In the genomic region with DNA sequence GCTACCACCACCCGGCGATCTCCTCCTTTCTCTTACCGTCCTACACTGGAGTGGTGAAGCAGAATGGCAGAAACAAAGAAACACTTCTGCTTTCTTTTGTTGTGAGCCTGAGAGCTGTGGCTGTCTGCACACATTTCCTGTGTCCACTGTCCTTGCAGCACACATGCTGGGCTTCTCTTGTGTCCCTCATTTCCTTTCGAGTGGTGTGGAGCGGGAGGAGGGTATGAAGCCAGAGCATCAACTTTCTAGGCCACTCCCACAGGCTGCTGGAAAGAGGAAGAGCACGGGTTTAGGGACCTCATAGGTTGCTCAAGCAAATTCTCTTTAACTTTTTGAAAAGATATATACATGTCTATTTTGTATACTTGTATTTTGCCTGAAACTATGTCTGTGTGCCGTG, we compare ENCODE assay signal across 12 mouse cellular contexts. TPM values are rescaled to one million over a fixed set of nuclear protein-coding genes. Genes with fewer than 3 reads are reported as not detected.
DNase-seq lines count a peak whose midpoint lies in the region; ATAC-seq and TF ChIP-seq lines count a peak whose summit lies in the region.
"Had no signal": no experiment of that assay in that cellular context is flagged by ENCODE, and none has a peak within 500 bp of the region (broad histone marks: within the 10 kb centered on the region; RNA-seq: fewer than 3 reads in every experiment).

No protein-coding gene starts in this region.

- no peak for TF ChIP-seq RAD21 in MEL (IDR thresholded peaks at IDR 0.05; ENCODE audit: low read depth, low read length)

- no peaks in the 10 kb centered on the region for H3K27me3 ChIP-seq in MEL (ENCODE audit: control insufficient read depth in 1 of 2, insufficient read depth in 2 of 2, low read length in 2 of 2)
- H3K27me3 ChIP-seq in hindbrain, embryonic 14.5 days (ENCODE audit: control insufficient read depth, insufficient read depth, low read length): no peaks in the 10 kb centered on the region
- H3K27me3 ChIP-seq: heart, embryonic 13.5 days; megakaryocyte, embryonic 14.5 days had no signal

- no peak for TF ChIP-seq CTCF in MEL (IDR thresholded peaks at IDR 0.05 in 2 of 3, conservative IDR thresholded peaks at IDR 0.05 in 1 of 3; ENCODE audit: control insufficient read depth in 1 of 3, insufficient read depth in 1 of 3, low read depth in 2 of 3, low read length in 3 of 3, poor library complexity in 1 of 3, severe bottlenecking in 1 of 3)

- DNase-seq in heart, adult 18-20 months: peak; percentile 12 to 51
- DNase-seq in heart, postnatal 36 days: no peak
- peak; percentile 14 for DNase-seq in MEL (ENCODE audit: low read depth, low spot score)
- peak; percentile 27 for DNase-seq in liver
- no peak for DNase-seq in kidney, postnatal 4 days
- DNase-seq in hindbrain, embryonic 14.5 days (ENCODE audit: low spot score): no peak
- DNase-seq: thymus, adult 2 months had no signal

- H3K79me2 ChIP-seq in MEL (ENCODE audit: control insufficient read depth, insufficient read depth, low read length, poor library complexity): no peaks in the 10 kb centered on the region

- ATAC-seq in megakaryocyte, adult 5-6 weeks (ENCODE audit: poor library complexity, severe bottlenecking): peak; percentile 96
- no peak for ATAC-seq in hindbrain, embryonic 14.5 days (ENCODE audit: low FRiP score)
- ATAC-seq in activated CD4-positive, CD25-positive, alpha-beta regulatory T cell, adult 4 months: no peak

- peaks cover 0 to 2% of the 10 kb centered on the region in 2 experiments; a peak in 1 of 4 replicates for H3K4me1 ChIP-seq in MEL (ENCODE audit: control insufficient read depth in 1 of 2, insufficient read depth in 2 of 2, low read length in 2 of 2)
- H3K4me1 ChIP-seq in hindbrain, embryonic 14.5 days (replicated peaks; ENCODE audit: control insufficient read depth, insufficient read depth, low read length): no peaks in the 10 kb centered on the region
- H3K4me1 ChIP-seq: heart, embryonic 13.5 days had no signal

- intact Hi-C loops in heart, postnatal 36 days (cut with DNase I): no loop called here

- H3K4me2 ChIP-seq in hindbrain, embryonic 14.5 days (replicated peaks): no peak overlapping the region
- H3K4me2 ChIP-seq: heart, embryonic 13.5 days had no signal

- H3K4me3 ChIP-seq in MEL (ENCODE audit: control insufficient read depth in 1 of 2, insufficient read depth in 1 of 2, low read depth in 2 of 2, low read length in 2 of 2): no peak overlapping the region
- no peak overlapping the region for H3K4me3 ChIP-seq in hindbrain, embryonic 14.5 days (replicated peaks; ENCODE audit: low read length)
- H3K4me3 ChIP-seq: heart, embryonic 13.5 days had no signal

- H3K27ac ChIP-seq in MEL (ENCODE audit: control insufficient read depth, low read depth, low read length): no peak overlapping the region
- no peak overlapping the region for H3K27ac ChIP-seq in hindbrain, embryonic 14.5 days
- H3K27ac ChIP-seq: heart, embryonic 13.5 days had no signal

- H3K9ac ChIP-seq in MEL (ENCODE audit: control insufficient read depth, low read depth, low read length, poor library complexity, severe bottlenecking): no peak overlapping the region
- no peak overlapping the region for H3K9ac ChIP-seq in hindbrain, embryonic 14.5 days
- H3K9ac ChIP-seq: heart, embryonic 13.5 days had no signal

- peaks cover 0 to 16% of the 10 kb centered on the region in 2 experiments; a peak in 2 of 4 replicates for H3K36me3 ChIP-seq in MEL (ENCODE audit: control insufficient read depth in 1 of 2, insufficient read depth in 2 of 2, low read length in 2 of 2)
- peaks cover 87% of the 10 kb centered on the region for H3K36me3 ChIP-seq in hindbrain, embryonic 14.5 days (replicated peaks; ENCODE audit: control insufficient read depth, insufficient read depth)

- TF ChIP-seq POLR2A in MEL (IDR thresholded peaks at IDR 0.05; ENCODE audit: control insufficient read depth in 1 of 2, insufficient read depth in 1 of 2, low read depth in 1 of 2, low read length in 2 of 2, poor library complexity in 1 of 2): no peak

- WGBS in hindbrain, embryonic 14.5 days: 78% methylated on average over 7 of the region's 7 CpGs

- TF ChIP-seq EP300 in MEL (IDR thresholded peaks at IDR 0.05; ENCODE audit: low read depth in 1 of 2, low read length in 2 of 2): no peak

- H3K9me3 ChIP-seq in MEL (replicated peaks; ENCODE audit: insufficient read depth, low read length): no peaks in the 10 kb centered on the region
- no peaks in the 10 kb centered on the region for H3K9me3 ChIP-seq in hindbrain, embryonic 14.5 days (ENCODE audit: control insufficient read depth, low read length)
- H3K9me3 ChIP-seq: heart, embryonic 13.5 days had no signal

TF ChIP-seq in MEL, 35 proteins besides CTCF, POLR2A, EP300 and RAD21:
- TF ChIP-seq MYC (IDR thresholded peaks at IDR 0.05; ENCODE audit: low read depth, low read length): no peak
- TF ChIP-seq MEF2A (IDR thresholded peaks at IDR 0.05; ENCODE audit: extremely low read depth, insufficient replicate concordance, low read depth, low read length, poor library complexity, severe bottlenecking): no peak
- TF ChIP-seq RCOR1 (IDR thresholded peaks at IDR 0.05; ENCODE audit: low read depth, low read length): no peak
- TF ChIP-seq NRF1 (IDR thresholded peaks at IDR 0.05; ENCODE audit: insufficient read depth, low read depth, low read length, poor library complexity, severe bottlenecking): no peak

RNA-seq across cellular contexts. Expression of gene Cluap1, which starts 20.6 kb away (rescaled TPM):
- 10 to 100 TPM; 10.9 to 11.6 TPM for total RNA-seq in heart, adult 18-20 months (2021)
- total RNA-seq in heart, postnatal 36 days (2021): 10 to 100 TPM; 10.5 to 11.6 TPM
- 26.3 and 28.9 TPM in 2 replicates for total RNA-seq in MEL (2012; rRNA removed)
- polyA plus RNA-seq in MEL (2012; ENCODE audit: insufficient read depth in 1 of 2, insufficient read length in 2 of 2, low read depth in 1 of 2, low replicate concordance in 2 of 2, missing spikeins in 1 of 2): 10 to 100 TPM in 1 of 2 experiments, not detected in 1; 30.7 TPM
- total RNA-seq in megakaryocyte, adult 5-6 weeks (2015): 12.4 and 17.8 TPM in 2 replicates
- total RNA-seq in megakaryocyte, adult 5-6 weeks (2017): 15.9 and 18.2 TPM in 2 replicates
- polyA plus RNA-seq in hindbrain, embryonic 14.5 days (2014; fragmentation: Nextera tagmentation; extraction: Ambion mirVana): 37.4 and 40.8 TPM in 2 replicates
- polyA plus RNA-seq in activated CD4-positive, CD25-positive, alpha-beta regulatory T cell, adult 4 months (2017; shearing (Covaris generic)): 10 to 100 TPM; 35.1 to 43.5 TPM

RNA-seq across cellular contexts. Expression of gene 1700037C18Rik, which starts 20.7 kb away (rescaled TPM):
- total RNA-seq in heart, adult 18-20 months (2021): 1 to 10 TPM; 2.1 to 3.0 TPM
- 1 to 10 TPM; 2.7 to 6.9 TPM for total RNA-seq in heart, postnatal 36 days (2021)
- total RNA-seq in MEL (2012; rRNA removed): 3.5 and 4.2 TPM in 2 replicates
- 1 to 10 TPM in 1 of 2 experiments, not detected in 1; 7.2 TPM for polyA plus RNA-seq in MEL (2012; ENCODE audit: insufficient read depth in 1 of 2, insufficient read length in 2 of 2, low read depth in 1 of 2, low replicate concordance in 2 of 2, missing spikeins in 1 of 2)
- total RNA-seq in megakaryocyte, adult 5-6 weeks (2015): 1.2 and 5.9 TPM in 2 replicates
- 0.85 and 3.2 TPM in 2 replicates for total RNA-seq in megakaryocyte, adult 5-6 weeks (2017)
- 11.2 and 11.4 TPM in 2 replicates for polyA plus RNA-seq in hindbrain, embryonic 14.5 days (2014; fragmentation: Nextera tagmentation; extraction: Ambion mirVana)
- polyA plus RNA-seq in activated CD4-positive, CD25-positive, alpha-beta regulatory T cell, adult 4 months (2017; shearing (Covaris generic)): 1 to 10 TPM; 6.1 to 9.6 TPM

RNA-seq across cellular contexts. Expression of gene Gm20695, which starts 44.7 kb away (rescaled TPM):
- not detected for total RNA-seq in heart, adult 18-20 months (2021)
- under 1 TPM in 1 of 2 experiments, not detected in 1; 0.60 TPM for total RNA-seq in heart, postnatal 36 days (2021)
- 0.52 and 0.62 TPM in 2 replicates for total RNA-seq in MEL (2012; rRNA removed)
- polyA plus RNA-seq in MEL (2012; ENCODE audit: insufficient read depth in 1 of 2, insufficient read length in 2 of 2, low read depth in 1 of 2, low replicate concordance in 2 of 2, missing spikeins in 1 of 2): not detected
- not detected in 2 replicates for total RNA-seq in megakaryocyte, adult 5-6 weeks (2015)
- 0.98 and 1.3 TPM in 2 replicates for total RNA-seq in megakaryocyte, adult 5-6 weeks (2017)
- polyA plus RNA-seq in hindbrain, embryonic 14.5 days (2014; fragmentation: Nextera tagmentation; extraction: Ambion mirVana): 2.8 and 5.2 TPM in 2 replicates
- polyA plus RNA-seq in activated CD4-positive, CD25-positive, alpha-beta regulatory T cell, adult 4 months (2017; shearing (Covaris generic)): under 1 TPM in 1 of 2 experiments, not detected in 1; 0.86 TPM
- total RNA-seq: gastrocnemius, adult 18-20 months had no signal
- polyA plus RNA-seq: thymus, adult 2 months had no signal

RNA-seq across cellular contexts. Expression of gene Zfp597, which starts 44.8 kb away (rescaled TPM):
- total RNA-seq in heart, adult 18-20 months (2021): 10 to 100 TPM in 1 of 2 experiments, 1 to 10 TPM in 1; 9.6 to 10.7 TPM
- total RNA-seq in heart, postnatal 36 days (2021): 10 to 100 TPM; 11.1 to 11.8 TPM
- 8.4 and 10.1 TPM in 2 replicates for total RNA-seq in MEL (2012; rRNA removed)
- polyA plus RNA-seq in MEL (2012; ENCODE audit: insufficient read depth in 1 of 2, insufficient read length in 2 of 2, low read depth in 1 of 2, low replicate concordance in 2 of 2, missing spikeins in 1 of 2): 1 to 10 TPM in 1 of 2 experiments, not detected in 1; 6.9 TPM
- total RNA-seq in megakaryocyte, adult 5-6 weeks (2015): 9.9 and 11.0 TPM in 2 replicates
- total RNA-seq in megakaryocyte, adult 5-6 weeks (2017): 20.8 and 22.5 TPM in 2 replicates
- polyA plus RNA-seq in hindbrain, embryonic 14.5 days (2014; fragmentation: Nextera tagmentation; extraction: Ambion mirVana): 19.5 and 21.2 TPM in 2 replicates
- polyA plus RNA-seq in activated CD4-positive, CD25-positive, alpha-beta regulatory T cell, adult 4 months (2017; shearing (Covaris generic)): 10 to 100 TPM; 10.1 to 13.0 TPM

RNA-seq across cellular contexts. Expression of gene Nlrc3, which starts 47.3 kb away (rescaled TPM):
- total RNA-seq in heart, adult 18-20 months (2021): 1 to 10 TPM; 1.4 to 1.8 TPM
- 1 to 10 TPM; 1.0 to 1.1 TPM for total RNA-seq in heart, postnatal 36 days (2021)
- total RNA-seq in MEL (2012; rRNA removed): 0.46 and 0.82 TPM in 2 replicates
- under 1 TPM in 1 of 2 experiments, not detected in 1; 0.77 TPM for polyA plus RNA-seq in MEL (2012; ENCODE audit: insufficient read depth in 1 of 2, insufficient read length in 2 of 2, low read depth in 1 of 2, low replicate concordance in 2 of 2, missing spikeins in 1 of 2)
- total RNA-seq in megakaryocyte, adult 5-6 weeks (2015): 0.98 and 1.0 TPM in 2 replicates
- total RNA-seq in megakaryocyte, adult 5-6 weeks (2017): 0.51 and 1.1 TPM in 2 replicates
- 1.0 and 1.4 TPM in 2 replicates for polyA plus RNA-seq in hindbrain, embryonic 14.5 days (2014; fragmentation: Nextera tagmentation; extraction: Ambion mirVana)
- 10 to 100 TPM; 60.0 to 64.2 TPM for polyA plus RNA-seq in activated CD4-positive, CD25-positive, alpha-beta regulatory T cell, adult 4 months (2017; shearing (Covaris generic))

Comparison
In these comparisons a context has a peak if more than half of its experiments do, and no peak if none do; other contexts are left out.
1. DNase-seq: peak in heart, adult 18-20 months (2 of 2), MEL (single experiment) and liver (single experiment); none in heart, postnatal 36 days (0 of 2), kidney, postnatal 4 days (0 of 2) and hindbrain, embryonic 14.5 days (single experiment).